Mouse (Mus musculus) ES-E14 (cell line): ENCODE measurements around the gene Ppil3. TPM values are rescaled to one million over a fixed set of nuclear protein-coding genes. Genes with fewer than 3 reads are reported as not detected.

Experiments
- DNase-seq: peaks from one replicate; pipeline ENCODE4 v3.0.0-alpha.2; 2013; ENCODE audit warnings: low read depth, low spot score
- H3K27ac ChIP-seq: 2 replicates; pipeline ENCODE4 v1.5.1; 2012; ENCODE audit warnings: low read depth, mild to moderate bottlenecking, low read length, moderate library complexity, mixed read lengths; ENCODE audit not compliant: poor library complexity, insufficient read depth, severe bottlenecking
- H3K36me3 ChIP-seq: 2 replicates; pipeline ENCODE4 v1.6.1; 2012; ENCODE audit warnings: mild to moderate bottlenecking, low read length, moderate library complexity, mixed read lengths; ENCODE audit not compliant: control insufficient read depth, poor library complexity, insufficient read depth, severe bottlenecking
- H3K4me1 ChIP-seq, 2 experiments: fragments of 150-350 bp in 1 of 2; sonication (generic) in 1 of 2; 2 replicates each; pipeline ENCODE4 v1.6.1; 2012; ENCODE audit warnings: low read length in 2 of 2, mild to moderate bottlenecking in 1 of 2, mixed read lengths in 1 of 2; ENCODE audit not compliant: control insufficient read depth in 2 of 2, insufficient read depth in 2 of 2, poor library complexity in 1 of 2
- H3K4me3 ChIP-seq, 2 experiments: fragments of 150-350 bp in 1 of 2; sonication (generic) in 1 of 2; 2 replicates each; pipeline ENCODE4 v1.5.1; 2012; ENCODE audit warnings: low read length in 2 of 2, low read depth in 1 of 2, mild to moderate bottlenecking in 1 of 2, mixed read lengths in 1 of 2; ENCODE audit not compliant: insufficient read depth in 1 of 2, poor library complexity in 1 of 2, severe bottlenecking in 1 of 2
- H3K9ac ChIP-seq: 2 replicates; pipeline ENCODE4 v1.6.1; 2012; ENCODE audit warnings: low read depth, mild to moderate bottlenecking, low read length, mixed read lengths; ENCODE audit not compliant: poor library complexity, insufficient read depth, severe bottlenecking
- H3K9me3 ChIP-seq: fragments of 150-350 bp; sonication (generic); 2 replicates; pipeline ENCODE4 v1.6.1; 2012; ENCODE audit warnings: low read depth, mild to moderate bottlenecking, low read length; ENCODE audit not compliant: control insufficient read depth, insufficient read depth
- CHD2 ChIP-seq: IDR thresholded peaks from 2 replicates; pipeline ENCODE4 v1.6.1; 2014; ENCODE audit warnings: mild to moderate bottlenecking, low read depth, low read length, inconsistent platforms
- HCFC1 ChIP-seq: IDR thresholded peaks from 2 replicates; pipeline ENCODE4 v1.6.1; 2012; ENCODE audit warnings: low read length, inconsistent platforms, borderline replicate concordance; ENCODE audit not compliant: insufficient read depth
- MAFK ChIP-seq: IDR thresholded peaks from 2 replicates; pipeline ENCODE4 v1.6.1; 2014; ENCODE audit warnings: mild to moderate bottlenecking, low read depth, low read length, inconsistent platforms; ENCODE audit not compliant: insufficient read depth
- ZC3H11A ChIP-seq: IDR thresholded peaks from 2 replicates; pipeline ENCODE4 v1.6.1; 2012; ENCODE audit warnings: low read depth, mild to moderate bottlenecking, inconsistent platforms, low read length, borderline replicate concordance
- ZNF384 ChIP-seq: IDR thresholded peaks from 2 replicates; pipeline ENCODE4 v1.6.1; 2012; ENCODE audit warnings: low read depth, low read length, inconsistent platforms
- in situ Hi-C, 2 experiments: fragments of 600-800 bp; cut with MboI; formaldehyde crosslinking; loops; one replicate each; pipeline ENCODE4 v1.15.1; 2025; ENCODE audit warnings: low sequenced_read_pairs in 2 of 2, inconsistent platforms in 1 of 2; ENCODE audit not compliant: unreplicated experiment in 2 of 2
- total RNA-seq: library from RNA; depleted of rRNA; stranded (reverse); fragments of 300-350 nt; gene quantifications from 2 replicates; pipeline ENCODE4 v1.2.3, GENCODE M21; 2012; rRNA removed

Gene Ppil3
- total RNA-seq, 1 experiment = 48.5 TPM

DNA sequence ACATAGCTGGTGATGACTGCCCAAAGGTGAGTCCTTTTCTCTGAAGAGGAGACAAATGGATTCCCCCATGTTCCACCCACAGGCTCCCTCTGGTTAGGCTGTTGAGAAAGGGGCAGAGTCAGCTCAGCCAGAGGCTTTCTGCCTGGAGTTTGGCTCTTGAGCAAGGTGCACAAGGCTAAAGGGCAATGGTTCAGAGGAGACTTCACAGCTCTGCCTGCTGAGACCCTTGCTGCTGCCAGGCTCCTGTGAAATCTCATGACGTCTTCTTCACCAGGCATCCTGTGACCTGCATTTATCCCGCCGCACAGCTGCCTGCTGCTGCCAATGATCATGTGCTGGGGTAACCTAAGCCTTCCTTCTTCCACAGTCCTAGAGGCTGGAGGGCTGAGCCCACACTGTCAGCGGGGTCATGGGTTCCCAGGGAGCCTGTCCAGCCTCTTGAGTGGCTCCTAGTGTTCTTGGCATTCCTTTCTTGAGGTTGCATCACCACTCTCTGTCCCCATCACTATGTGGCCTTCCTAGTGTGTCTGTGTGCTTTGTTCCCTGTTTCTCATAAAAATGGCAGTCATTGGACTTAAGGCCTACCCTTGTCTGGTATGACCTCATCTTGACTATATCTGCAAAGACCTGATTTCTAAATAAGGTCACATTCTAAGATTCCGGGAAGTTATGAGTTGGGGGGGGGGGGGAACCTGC is 62.6 kb downstream of the Ppil3 start:
- H3K27ac ChIP-seq = no peak overlapping the region
- no peak overlapping the region for H3K9ac ChIP-seq
- no peaks in the 10 kb centered on the region for H3K9me3 ChIP-seq
- in situ Hi-C loops = no loop called here
- no peak for TF ChIP-seq ZC3H11A
- TF ChIP-seq CHD2 = no peak
- no peak for TF ChIP-seq ZNF384
- no peak for TF ChIP-seq MAFK
- TF ChIP-seq HCFC1 = no peak
- 0 out of 4 replicates have a peak, but pooled peaks cover 0 to 3% of the 10 kb centered on the region in 2 experiments for H3K4me1 ChIP-seq
- no peak for DNase-seq
- no peaks in the 10 kb centered on the region for H3K36me3 ChIP-seq
- no peak overlapping the region for H3K4me3 ChIP-seq

Other genes with a start within 250 kb of the Ppil3 start
- 0.21 and 0.49 TPM in 2 replicates for gene Aox4, start 235.1 kb downstream of the Ppil3 start, total RNA-seq
- gene Aox2, start 167.2 kb downstream of the Ppil3 start, total RNA-seq = 0.04 TPM in 1 of 2 replicates, not detected in the other
- 101 and 167 TPM in 2 replicates for gene Bzw1, start 52.6 kb downstream of the Ppil3 start, total RNA-seq
- 137 and 181 TPM in 2 replicates for gene Clk1, start 21.4 kb downstream of the Ppil3 start, total RNA-seq
- gene Nif3l1, start 335 bp downstream of the Ppil3 start, total RNA-seq = 26.6 and 32.7 TPM in 2 replicates
- 49.9 and 71.3 TPM in 2 replicates for gene Orc2, start 59.6 kb upstream of the Ppil3 start, total RNA-seq
- gene Fam126b, start 140.8 kb upstream of the Ppil3 start, total RNA-seq = 17.6 and 22.7 TPM in 2 replicates
- 120 and 124 TPM in 2 replicates for gene Ndufb3, start 140.9 kb upstream of the Ppil3 start, total RNA-seq